Mouse (Mus musculus) limb, embryonic 13.5 days (tissue): ENCODE data around the gene Cby1. TPM values are rescaled to one million over a fixed set of nuclear protein-coding genes. Genes with fewer than 3 reads are reported as not detected.
A peak's percentile ranks its signal among the peaks of the same experiment; 100 is the strongest.

Source experiments
- ATAC-seq: fragments of 200-750 bp; cut with Nextera tagmentation; 2 replicates; pipeline ENCODE4 v1.8.0; 2017; ENCODE audit warnings: low read depth, moderate number of reproducible peaks, moderate TSS enrichment; ENCODE audit not compliant: low FRiP score
- H3K27ac ChIP-seq: fragments of 300-500 bp; sonication (generic); 2 replicates; pipeline ENCODE4 v1.5.1; 2015; ENCODE audit warnings: inconsistent platforms, mild to moderate bottlenecking, moderate library complexity
- H3K27me3 ChIP-seq: fragments of 300-500 bp; sonication (generic); 2 replicates; pipeline ENCODE4 v1.6.1; 2015; ENCODE audit warnings: mild to moderate bottlenecking, inconsistent platforms
- H3K36me3 ChIP-seq: fragments of 300-500 bp; sonication (generic); 2 replicates; pipeline ENCODE4 v1.6.1; 2015; ENCODE audit warnings: inconsistent platforms, mild to moderate bottlenecking, moderate library complexity
- H3K4me1 ChIP-seq: fragments of 300-500 bp; sonication (generic); 2 replicates; pipeline ENCODE4 v1.6.1; 2015; ENCODE audit warnings: inconsistent platforms
- H3K4me2 ChIP-seq: fragments of 300-500 bp; sonication (generic); replicated peaks from 2 replicates; pipeline ENCODE4 v1.6.1; 2015; ENCODE audit warnings: inconsistent platforms, mild to moderate bottlenecking, moderate library complexity
- H3K4me3 ChIP-seq: fragments of 300-500 bp; sonication (generic); 2 replicates; pipeline ENCODE4 v1.5.1; 2015; ENCODE audit warnings: moderate library complexity, mild to moderate bottlenecking, inconsistent platforms
- H3K9ac ChIP-seq: fragments of 300-500 bp; sonication (generic); 2 replicates; pipeline ENCODE4 v1.6.1; 2015; ENCODE audit warnings: mild to moderate bottlenecking, inconsistent platforms
- H3K9me3 ChIP-seq: fragments of 300-500 bp; sonication (generic); 2 replicates; pipeline ENCODE4 v1.6.1; 2016; ENCODE audit warnings: inconsistent platforms
- WGBS: fragments of 180-500 bp; shearing (Covaris S2); methylation state at CpG from one replicate; pipeline ENCODE4 v1.1.7; 2015; 5-methylcytosine and 5-hydroxymethylcytosine counted together
- polyA plus RNA-seq: library from polyadenylated mRNA; unstranded; fragments of >200 nt; fragmentation: Nextera tagmentation; extraction: Ambion mirVana; gene quantifications from 2 replicates; pipeline ENCODE4 v1.2.1, GENCODE M21; 2015

Cby1 gene
- polyA plus RNA-seq, 1 experiment from 2014 or later = 55.1 TPM

DNA sequence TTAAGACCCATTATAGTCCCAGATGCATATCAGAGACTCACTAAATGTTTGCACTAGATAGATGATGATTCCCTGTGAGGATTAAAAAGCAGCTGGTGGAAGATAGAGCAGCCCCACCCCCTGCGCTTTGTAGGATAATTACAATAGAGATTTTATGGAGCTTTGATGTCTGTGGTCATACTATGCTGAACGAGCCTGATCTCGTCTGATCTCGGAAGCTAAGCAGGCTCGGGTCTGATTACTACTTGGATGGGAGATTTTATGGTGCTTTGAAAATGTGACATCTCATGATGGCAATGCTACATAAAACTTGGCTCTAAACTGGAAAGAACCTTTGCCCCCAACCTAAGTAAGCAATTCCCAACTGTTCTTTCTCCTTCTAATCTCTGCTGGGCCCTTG, 33.3 kb downstream of the Cby1 start:
- ATAC-seq = no peak
- peaks cover 40% of the 10 kb centered on the region for H3K4me1 ChIP-seq
- H3K27me3 ChIP-seq = no peaks in the 10 kb centered on the region
- 64% methylated on average over 5 of the region's 5 CpGs for WGBS
- H3K36me3 ChIP-seq = peaks cover 26% of the 10 kb centered on the region
- H3K4me3 ChIP-seq = peak overlapping the region; percentile 92; the same call in 1 of the 2 replicates
- H3K27ac ChIP-seq = no peak overlapping the region
- H3K9ac ChIP-seq = no peak overlapping the region
- no peaks in the 10 kb centered on the region for H3K9me3 ChIP-seq
- peak overlapping the region; percentile 97 for H3K4me2 ChIP-seq

DNA sequence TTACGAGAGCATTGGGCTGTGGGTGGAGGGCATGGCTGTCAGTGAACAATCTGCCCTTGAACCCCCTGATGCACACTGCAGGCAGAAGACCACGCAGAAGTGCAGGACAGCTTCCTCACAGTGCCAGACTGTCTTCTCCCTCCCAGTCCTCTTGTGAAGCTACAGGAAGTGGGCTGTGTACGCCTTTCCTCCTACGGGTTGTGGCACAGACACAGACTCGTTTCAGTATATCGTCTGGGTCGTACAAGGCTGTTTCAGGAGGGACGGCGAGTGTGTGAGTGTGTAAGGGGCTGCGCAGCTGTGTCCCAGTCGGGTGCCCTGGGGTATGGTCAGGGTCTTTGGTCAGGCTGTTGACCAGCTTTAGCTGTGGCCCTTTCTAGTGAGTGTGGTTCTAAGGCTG, 34.7 kb downstream of the Cby1 start:
- no peaks in the 10 kb centered on the region for H3K9me3 ChIP-seq
- no peak for ATAC-seq
- peaks cover 27% of the 10 kb centered on the region for H3K36me3 ChIP-seq
- no peaks in the 10 kb centered on the region for H3K27me3 ChIP-seq
- 80% methylated on average over 11 of the region's 11 CpGs for WGBS
- H3K4me1 ChIP-seq = peaks cover 34% of the 10 kb centered on the region
- H3K27ac ChIP-seq = no peak overlapping the region
- H3K9ac ChIP-seq = no peak overlapping the region
- H3K4me2 ChIP-seq = 0 out of 2 replicates have a peak overlapping the region, but pooled peaks have one; percentile 1
- no peak overlapping the region for H3K4me3 ChIP-seq

DNA sequence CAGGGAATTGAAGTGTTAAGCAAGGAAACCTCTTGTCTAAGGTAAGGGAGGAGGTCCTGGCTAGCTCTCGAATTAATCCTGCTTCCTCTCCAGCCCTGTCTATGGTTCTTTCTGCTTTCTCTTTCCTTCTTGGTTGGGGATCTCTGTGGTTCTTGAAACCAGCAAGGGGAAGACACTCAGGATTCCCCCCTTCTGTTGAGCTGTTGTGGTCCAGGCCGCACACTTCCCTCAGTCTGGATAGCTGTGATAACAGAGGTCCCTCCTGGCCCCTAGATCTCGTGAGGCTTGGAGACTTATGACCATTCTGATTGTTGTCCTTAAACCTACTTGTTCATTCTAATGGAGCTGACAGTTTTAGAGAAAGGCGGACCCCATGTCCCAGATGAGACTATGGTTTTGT, 35.5 kb downstream of the Cby1 start:
- Histone ChIP-seq H3K36me3 (peaks cover 33% of the 10 kb centered on the region), H3K9me3 (no peaks in the 10 kb centered on the region), H3K4me2 (no peak overlapping the region), H3K9ac (no peak overlapping the region), H3K27me3 (no peaks in the 10 kb centered on the region), H3K27ac (no peak overlapping the region), H3K4me3 (no peak overlapping the region), H3K4me1 (peaks cover 31% of the 10 kb centered on the region)
- ATAC-seq = no peak
- 94% methylated on average over 4 of the region's 4 CpGs for WGBS

DNA sequence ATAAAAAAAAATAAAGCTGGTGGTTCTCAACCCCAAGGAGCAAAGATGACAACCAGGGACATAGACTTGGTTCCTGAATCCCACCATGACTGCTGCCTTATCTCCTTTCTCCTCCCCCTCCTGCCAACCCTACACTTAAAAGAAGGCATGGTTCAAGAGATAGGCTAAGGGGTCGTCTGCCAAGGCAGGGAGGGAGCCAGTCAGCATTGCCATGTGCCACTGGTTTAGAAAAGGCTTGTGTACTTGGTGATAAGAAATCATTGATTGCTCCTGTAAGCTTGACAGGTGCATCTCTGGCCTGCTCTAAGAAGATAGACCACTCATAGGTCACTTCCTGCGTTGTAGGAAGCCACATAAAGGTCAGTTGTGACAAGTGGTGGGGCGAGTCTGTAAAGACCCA, 36.5 kb downstream of the Cby1 start:
- ATAC-seq = no peak
- 69% methylated on average over 3 of the region's 3 CpGs for WGBS

DNA sequence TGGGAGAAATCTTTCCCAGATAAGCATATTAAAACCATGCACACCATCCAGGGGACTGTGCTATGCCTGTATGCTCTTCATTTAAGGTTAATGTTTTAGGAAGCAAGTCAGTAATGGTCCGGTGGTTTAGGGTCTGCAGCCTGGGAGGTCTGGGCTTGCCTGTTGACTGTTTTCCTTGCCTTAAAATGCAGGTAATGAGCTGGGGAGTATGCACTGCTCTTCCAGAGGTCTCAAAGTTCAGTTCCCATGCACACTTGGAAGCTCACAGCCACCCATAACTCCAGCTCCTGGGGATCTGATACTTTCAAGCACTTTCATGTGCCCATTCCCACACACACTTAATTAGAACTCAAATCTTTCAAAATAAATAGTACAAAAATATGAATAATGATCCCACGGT, 37.5 kb downstream of the Cby1 start:
- H3K9me3 ChIP-seq = no peaks in the 10 kb centered on the region
- H3K9ac ChIP-seq = 0 out of 2 replicates have a peak overlapping the region, but pooled peaks have one; percentile 25
- H3K4me2 ChIP-seq = no peak overlapping the region
- H3K27me3 ChIP-seq = no peaks in the 10 kb centered on the region
- H3K36me3 ChIP-seq = peaks cover 33% of the 10 kb centered on the region
- no peak for ATAC-seq
- H3K4me1 ChIP-seq = peaks cover 24% of the 10 kb centered on the region
- no peak overlapping the region for H3K4me3 ChIP-seq
- no peak overlapping the region for H3K27ac ChIP-seq
- 88% methylated on average over 2 of the region's 2 CpGs for WGBS

More for the DNA sequence above, 36.5 kb downstream of the Cby1 start:
- no peaks in the 10 kb centered on the region for H3K27me3 ChIP-seq
- H3K9ac ChIP-seq = no peak overlapping the region
- H3K4me3 ChIP-seq = no peak overlapping the region
- H3K4me2 ChIP-seq = no peak overlapping the region
- no peaks in the 10 kb centered on the region for H3K9me3 ChIP-seq
- peaks cover 33% of the 10 kb centered on the region for H3K36me3 ChIP-seq
- peaks cover 26% of the 10 kb centered on the region for H3K4me1 ChIP-seq
- H3K27ac ChIP-seq = no peak overlapping the region

DNA sequence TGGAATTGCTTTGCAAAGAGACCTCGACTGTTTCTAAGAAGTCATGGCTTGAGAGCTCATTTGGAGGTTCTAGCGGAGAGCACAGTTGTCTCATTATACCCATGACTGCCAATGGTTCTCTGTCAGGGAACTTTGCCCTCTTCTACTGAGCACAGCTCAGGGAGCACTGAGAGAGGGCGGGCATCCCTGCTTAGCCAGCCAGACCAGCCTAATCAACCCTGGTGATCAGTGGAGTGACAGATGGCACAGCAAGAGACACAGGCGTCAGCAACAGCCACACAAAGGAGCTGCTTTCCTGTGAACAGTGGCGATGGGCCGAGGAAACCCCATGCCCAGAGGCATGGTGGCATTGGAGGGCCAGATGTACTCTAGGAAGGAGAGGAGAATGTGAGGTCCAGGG, 38.0 kb downstream of the Cby1 start:
- H3K4me3 ChIP-seq = no peak overlapping the region
- peaks cover 19% of the 10 kb centered on the region for H3K4me1 ChIP-seq
- H3K4me2 ChIP-seq = no peak overlapping the region
- H3K27me3 ChIP-seq = no peaks in the 10 kb centered on the region
- ATAC-seq = no peak
- H3K9me3 ChIP-seq = no peaks in the 10 kb centered on the region
- WGBS = 90% methylated on average over 6 of the region's 6 CpGs
- 0 out of 2 replicates have a peak overlapping the region, but pooled peaks have one; percentile 19 for H3K9ac ChIP-seq
- H3K27ac ChIP-seq = no peak overlapping the region
- peaks cover 33% of the 10 kb centered on the region for H3K36me3 ChIP-seq

DNA sequence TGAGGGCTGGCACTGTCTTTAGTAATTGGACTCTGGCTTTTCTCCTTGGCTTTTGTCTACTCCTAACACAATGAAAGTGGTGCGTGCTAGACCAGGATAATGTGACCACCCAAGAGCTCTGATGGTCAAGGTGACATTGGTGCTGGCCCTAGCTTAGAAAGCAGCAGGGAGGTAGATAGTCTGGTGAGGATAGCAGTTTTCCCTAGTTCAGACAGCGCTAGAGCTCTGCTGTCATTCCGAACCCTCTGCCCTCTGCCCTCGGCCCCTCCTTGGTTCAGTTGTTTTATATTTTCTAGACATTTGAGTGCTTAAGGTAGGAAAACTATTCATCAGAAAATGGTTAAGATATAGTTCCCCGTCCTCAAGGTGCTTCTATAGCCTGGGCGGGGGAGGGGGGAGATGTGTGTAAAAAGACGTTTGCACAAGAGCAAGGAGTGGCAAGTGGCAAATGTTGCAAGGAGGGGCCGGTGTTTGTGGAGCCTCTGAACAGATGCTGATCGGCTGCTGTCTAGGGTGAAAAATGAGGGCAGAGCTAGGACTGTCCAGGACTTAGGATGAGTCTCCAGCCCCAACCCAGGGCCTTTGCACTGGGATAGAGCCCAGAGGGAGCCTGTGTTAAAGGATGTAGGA, 38.7 kb downstream of the Cby1 start:
- no peak overlapping the region for H3K27ac ChIP-seq
- 74% methylated on average over 9 of the region's 9 CpGs for WGBS
- ATAC-seq = no peak
- peaks cover 12% of the 10 kb centered on the region for H3K4me1 ChIP-seq
- H3K4me2 ChIP-seq = no peak overlapping the region
- no peak overlapping the region for H3K9ac ChIP-seq
- H3K9me3 ChIP-seq = no peaks in the 10 kb centered on the region
- H3K27me3 ChIP-seq = no peaks in the 10 kb centered on the region
- H3K36me3 ChIP-seq = peaks cover 33% of the 10 kb centered on the region
- no peak overlapping the region for H3K4me3 ChIP-seq

DNA sequence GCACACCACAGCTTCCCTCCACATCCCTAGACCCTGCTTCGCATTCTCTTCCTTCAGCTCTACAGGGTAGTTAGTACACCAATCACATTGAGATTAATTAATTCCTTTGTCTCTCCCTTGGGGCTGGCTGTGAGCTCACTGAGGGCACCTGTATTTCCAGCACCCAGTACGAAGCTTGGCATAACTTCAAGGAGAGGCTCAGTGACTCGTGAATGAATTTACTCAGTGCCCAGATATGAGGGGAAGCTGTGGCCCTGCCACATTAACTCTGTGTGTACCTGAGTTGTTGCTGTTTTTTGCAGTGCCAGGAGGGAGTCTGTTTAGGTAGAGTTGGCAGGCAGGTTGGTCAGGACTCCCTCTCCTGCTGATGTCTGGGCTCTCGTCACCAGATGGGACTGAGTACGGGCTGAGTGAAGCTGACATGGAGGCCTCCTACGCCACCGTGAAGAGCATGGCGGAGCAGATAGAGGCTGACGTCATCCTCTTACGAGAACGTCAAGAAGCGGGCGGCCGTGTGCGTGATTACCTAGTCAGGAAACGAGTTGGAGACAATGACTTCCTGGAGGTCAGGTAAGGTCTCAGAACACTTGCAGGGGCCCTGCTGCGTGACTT, 47.7 kb downstream of the Cby1 start:
- Histone ChIP-seq H3K9me3 (no peaks in the 10 kb centered on the region), H3K27ac (no peak overlapping the region), H3K27me3 (no peaks in the 10 kb centered on the region), H3K4me3 (no peak overlapping the region), H3K4me2 (no peak overlapping the region), H3K36me3 (peaks cover 53% of the 10 kb centered on the region), H3K9ac (no peak overlapping the region), H3K4me1 (no peaks in the 10 kb centered on the region)
- no peak for ATAC-seq
- WGBS = 90% methylated on average over 17 of the region's 17 CpGs

DNA sequence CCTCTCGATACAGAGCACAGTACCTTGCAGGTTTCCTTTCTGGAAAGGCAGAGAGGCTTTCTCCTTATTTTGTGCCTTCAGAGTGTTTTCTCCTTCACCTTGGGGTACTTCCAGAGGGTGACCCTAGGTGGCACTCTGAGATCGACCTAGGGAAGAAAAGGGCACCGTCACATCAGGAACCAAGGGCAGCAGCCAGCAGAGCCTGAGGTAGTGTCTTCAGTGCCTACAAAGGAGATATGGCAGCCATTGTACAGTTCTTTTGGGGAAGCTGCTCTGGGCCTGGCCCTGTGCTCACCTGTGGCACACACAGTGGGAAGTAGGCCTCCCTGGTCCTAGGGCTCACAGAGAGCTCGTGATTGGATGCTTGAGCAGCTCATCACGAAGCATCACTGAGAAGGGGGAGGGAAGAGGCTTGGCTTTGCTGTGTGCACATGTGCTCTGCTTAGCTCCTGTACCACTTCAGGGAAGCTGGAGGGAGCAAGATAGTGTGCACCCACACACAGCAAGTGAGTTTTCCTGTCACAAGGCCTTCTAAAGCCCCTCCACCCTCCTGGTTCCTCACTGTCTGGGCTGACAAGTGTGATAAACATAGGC, 49.3 kb downstream of the Cby1 start:
- ATAC-seq = no peak
- Histone ChIP-seq H3K27me3 (no peaks in the 10 kb centered on the region), H3K4me1 (no peaks in the 10 kb centered on the region), H3K27ac (no peak overlapping the region), H3K9me3 (no peaks in the 10 kb centered on the region), H3K4me2 (no peak overlapping the region), H3K4me3 (no peak overlapping the region), H3K9ac (no peak overlapping the region), H3K36me3 (peaks cover 69% of the 10 kb centered on the region)
- WGBS = 94% methylated on average over 5 of the region's 5 CpGs

DNA sequence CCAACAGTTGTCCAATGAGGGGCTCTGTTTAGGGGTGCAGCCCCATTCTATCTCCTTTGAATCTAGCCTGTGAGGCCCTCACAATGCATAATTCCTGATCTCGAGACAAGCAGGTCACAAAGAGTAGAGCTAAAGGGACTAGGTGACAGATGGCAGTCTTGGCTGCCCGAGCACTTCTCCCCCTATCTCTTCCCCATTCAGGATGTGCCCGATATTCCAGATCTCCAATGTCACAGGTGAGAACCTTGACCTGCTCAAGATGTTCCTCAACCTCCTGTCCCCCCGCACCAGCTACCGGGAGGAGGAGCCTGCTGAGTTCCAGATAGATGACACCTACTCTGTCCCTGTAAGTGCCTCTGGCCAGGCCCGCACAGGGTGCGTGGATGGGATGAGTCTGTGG, 56.6 kb downstream of the Cby1 start:
- no peak for ATAC-seq
- H3K4me1 ChIP-seq = no peaks in the 10 kb centered on the region
- H3K4me2 ChIP-seq = no peak overlapping the region
- H3K36me3 ChIP-seq = peaks cover 99% of the 10 kb centered on the region
- 95% methylated on average over 7 of the region's 7 CpGs for WGBS
- H3K27ac ChIP-seq = no peak overlapping the region
- H3K27me3 ChIP-seq = no peaks in the 10 kb centered on the region
- H3K4me3 ChIP-seq = no peak overlapping the region
- H3K9me3 ChIP-seq = no peaks in the 10 kb centered on the region
- no peak overlapping the region for H3K9ac ChIP-seq

DNA sequence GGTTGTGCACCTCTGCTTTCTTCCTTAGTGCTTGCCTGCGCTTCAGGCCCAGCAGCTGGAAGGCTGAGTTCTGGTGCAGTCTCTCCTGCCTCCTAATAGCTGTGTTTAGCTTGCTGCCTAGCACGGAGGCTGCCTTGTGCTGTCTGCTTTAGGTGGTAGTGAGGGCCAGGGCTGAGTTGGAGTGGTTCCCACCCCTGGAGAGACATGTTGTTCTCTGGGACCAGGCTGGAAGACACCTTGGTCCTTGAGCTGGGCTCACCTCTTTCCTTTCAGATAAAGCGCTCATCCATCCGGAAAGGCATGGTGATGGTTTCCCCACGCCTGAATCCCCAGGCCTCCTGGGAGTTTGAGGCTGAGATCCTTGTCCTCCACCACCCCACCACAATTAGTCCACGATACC, 57.7 kb downstream of the Cby1 start:
- no peak for ATAC-seq
- no peaks in the 10 kb centered on the region for H3K27me3 ChIP-seq
- no peak overlapping the region for H3K4me2 ChIP-seq
- 0 out of 2 replicates have a peak, but pooled peaks cover 3% of the 10 kb centered on the region for H3K4me1 ChIP-seq
- peaks cover 98% of the 10 kb centered on the region for H3K36me3 ChIP-seq
- H3K9ac ChIP-seq = no peak overlapping the region
- H3K9me3 ChIP-seq = no peaks in the 10 kb centered on the region
- no peak overlapping the region for H3K27ac ChIP-seq
- 93% methylated on average over 6 of the region's 6 CpGs for WGBS
- H3K4me3 ChIP-seq = no peak overlapping the region
